Mouse (Mus musculus) stomach, embryonic 15.5 days (tissue): Measurements from ENCODE around the gene Maml2. TPM values are rescaled to one million over a fixed set of nuclear protein-coding genes. Genes with fewer than 3 reads are reported as not detected.
A peak's percentile ranks its signal among the peaks of the same experiment; 100 is the strongest.

Experiments
- ATAC-seq: fragments of 200-750 bp; cut with Nextera tagmentation; 2 replicates; pipeline ENCODE4 v1.8.0; 2017; ENCODE audit warnings: low read depth, moderate number of reproducible peaks, moderate TSS enrichment; ENCODE audit not compliant: insufficient read depth, low FRiP score
- H3K27ac ChIP-seq: fragments of 300-500 bp; sonication (generic); 2 replicates; pipeline ENCODE4 v1.5.1; 2015; ENCODE audit warnings: mild to moderate bottlenecking, inconsistent platforms
- H3K27me3 ChIP-seq: fragments of 300-500 bp; sonication (generic); replicated peaks from 2 replicates; pipeline ENCODE4 v1.6.1; 2015; ENCODE audit warnings: inconsistent platforms
- H3K36me3 ChIP-seq: fragments of 300-500 bp; sonication (generic); 2 replicates; pipeline ENCODE4 v1.6.1; 2015; ENCODE audit warnings: inconsistent platforms
- H3K4me1 ChIP-seq: fragments of 300-500 bp; sonication (generic); 2 replicates; pipeline ENCODE4 v1.6.1; 2015; ENCODE audit warnings: inconsistent platforms
- H3K4me2 ChIP-seq: fragments of 300-500 bp; sonication (generic); 2 replicates; pipeline ENCODE4 v1.6.1; 2015; ENCODE audit warnings: mild to moderate bottlenecking, inconsistent platforms
- H3K4me3 ChIP-seq: fragments of 300-500 bp; sonication (generic); replicated peaks from 2 replicates; pipeline ENCODE4 v1.5.1; 2015; ENCODE audit warnings: inconsistent platforms
- H3K9ac ChIP-seq: fragments of 300-500 bp; sonication (generic); 2 replicates; pipeline ENCODE4 v1.6.1; 2015; ENCODE audit warnings: inconsistent platforms
- H3K9me3 ChIP-seq: fragments of 300-500 bp; sonication (generic); 2 replicates; pipeline ENCODE4 v1.6.1; 2016; ENCODE audit warnings: inconsistent platforms
- WGBS: fragments of 180-500 bp; shearing (Covaris S2); methylation state at CpG from one replicate; pipeline ENCODE4 v1.1.7; 2015; 5-methylcytosine and 5-hydroxymethylcytosine counted together
- polyA plus RNA-seq: library from polyadenylated mRNA; unstranded; fragments of >200 nt; fragmentation: Nextera tagmentation; extraction: Ambion mirVana; gene quantifications from 2 replicates; pipeline ENCODE4 v1.2.1, GENCODE M21; 2015

Gene Maml2
- polyA plus RNA-seq, 1 experiment from 2014 or later = 8.5 TPM

GRCm38 (mm10) chr9:13313923-13314322, 16.2 kb downstream of the Maml2 start:
- no peaks in the 10 kb centered on the region for H3K27me3 ChIP-seq
- WGBS = 83% methylated on average over 2 of the region's 2 CpGs
- no peak overlapping the region for H3K27ac ChIP-seq
- no peaks in the 10 kb centered on the region; the same call in 1 of the 2 replicates for H3K4me1 ChIP-seq
- no peaks in the 10 kb centered on the region for H3K36me3 ChIP-seq
- no peak for ATAC-seq
- H3K9ac ChIP-seq = no peak overlapping the region
- H3K4me3 ChIP-seq = no peak overlapping the region
- H3K9me3 ChIP-seq = no peaks in the 10 kb centered on the region
- no peak overlapping the region for H3K4me2 ChIP-seq

GRCm38 (mm10) chr9:13314577-13315004, 16.8 kb downstream of the Maml2 start:
- no peaks in the 10 kb centered on the region for H3K9me3 ChIP-seq
- no peak overlapping the region for H3K4me3 ChIP-seq
- no peak overlapping the region for H3K4me2 ChIP-seq
- no peak overlapping the region for H3K9ac ChIP-seq
- H3K4me1 ChIP-seq = no peaks in the 10 kb centered on the region; the same call in 1 of the 2 replicates
- 63% methylated on average over 5 of the region's 5 CpGs for WGBS
- no peak for ATAC-seq
- H3K27ac ChIP-seq = no peak overlapping the region
- H3K27me3 ChIP-seq = no peaks in the 10 kb centered on the region
- H3K36me3 ChIP-seq = no peaks in the 10 kb centered on the region

GRCm38 (mm10) chr9:13315393-13315792, 17.6 kb downstream of the Maml2 start:
- ATAC-seq = no peak
- Histone ChIP-seq H3K9me3 (no peaks in the 10 kb centered on the region), H3K4me2 (no peak overlapping the region), H3K4me1 (no peaks in the 10 kb centered on the region), H3K4me3 (no peak overlapping the region), H3K9ac (no peak overlapping the region), H3K36me3 (no peaks in the 10 kb centered on the region), H3K27me3 (no peaks in the 10 kb centered on the region), H3K27ac (0 out of 2 replicates have a peak overlapping the region, but pooled peaks have one; percentile 21)
- WGBS = 62% methylated on average over 5 of the region's 5 CpGs

- Histone ChIP-seq H3K4me2 (no peak overlapping the region), H3K9ac (no peak overlapping the region), H3K27ac (no peak overlapping the region), H3K9me3 (no peaks in the 10 kb centered on the region), H3K27me3 (no peaks in the 10 kb centered on the region), H3K4me3 (no peak overlapping the region), H3K36me3 (no peaks in the 10 kb centered on the region), H3K4me1 (peaks cover 9% of the 10 kb centered on the region; the same call in 1 of the 2 replicates)
- no peak for ATAC-seq
- 82% methylated on average over 2 of the region's 2 CpGs for WGBS
Observed at GRCm38 (mm10) chr9:13319566-13319965, 21.8 kb downstream of the Maml2 start.

GRCm38 (mm10) chr9:13320800-13321364, 23.1 kb downstream of the Maml2 start:
- Histone ChIP-seq H3K4me2 (no peak overlapping the region), H3K27ac (no peak overlapping the region), H3K9me3 (no peaks in the 10 kb centered on the region), H3K4me3 (no peak overlapping the region), H3K36me3 (no peaks in the 10 kb centered on the region), H3K9ac (no peak overlapping the region), H3K4me1 (peaks cover 9% of the 10 kb centered on the region; the same call in 1 of the 2 replicates), H3K27me3 (no peaks in the 10 kb centered on the region)
- WGBS = 74% methylated on average over 5 of the region's 5 CpGs
- ATAC-seq = no peak

GRCm38 (mm10) chr9:13323074-13323473, 25.3 kb downstream of the Maml2 start:
- peaks cover 9% of the 10 kb centered on the region; the same call in 1 of the 2 replicates for H3K4me1 ChIP-seq
- H3K4me3 ChIP-seq = no peak overlapping the region
- H3K9me3 ChIP-seq = no peaks in the 10 kb centered on the region
- H3K4me2 ChIP-seq = no peak overlapping the region
- H3K36me3 ChIP-seq = no peaks in the 10 kb centered on the region
- 54% methylated on average over 2 of the region's 2 CpGs for WGBS
- H3K9ac ChIP-seq = no peak overlapping the region
- no peak for ATAC-seq
- no peaks in the 10 kb centered on the region for H3K27me3 ChIP-seq
- peak overlapping the region; percentile 63; the same call in 1 of the 2 replicates for H3K27ac ChIP-seq

- Histone ChIP-seq H3K27me3 (no peaks in the 10 kb centered on the region), H3K36me3 (no peaks in the 10 kb centered on the region), H3K9ac (no peak overlapping the region), H3K4me1 (peaks cover 9% of the 10 kb centered on the region; the same call in 1 of the 2 replicates), H3K27ac (peak overlapping the region; percentile 63), H3K4me2 (no peak overlapping the region), H3K9me3 (no peaks in the 10 kb centered on the region), H3K4me3 (no peak overlapping the region)
- 9% methylated on average over 1 of the region's 1 CpGs for WGBS
- ATAC-seq = peak; percentile 53; the same call in 1 of the 2 replicates
Observed at GRCm38 (mm10) chr9:13323612-13324011, 25.9 kb downstream of the Maml2 start.

GRCm38 (mm10) chr9:13414230-13414766, 116.5 kb downstream of the Maml2 start:
- no peak overlapping the region for H3K4me2 ChIP-seq
- no peak overlapping the region for H3K4me3 ChIP-seq
- no peak overlapping the region for H3K27ac ChIP-seq
- H3K4me1 ChIP-seq = no peaks in the 10 kb centered on the region
- H3K27me3 ChIP-seq = no peaks in the 10 kb centered on the region
- ATAC-seq = no peak
- H3K36me3 ChIP-seq = no peaks in the 10 kb centered on the region
- H3K9ac ChIP-seq = no peak overlapping the region
- no peaks in the 10 kb centered on the region for H3K9me3 ChIP-seq

GRCm38 (mm10) chr9:13425031-13425940, 127.5 kb downstream of the Maml2 start:
- Histone ChIP-seq H3K4me3 (0 out of 2 replicates have a peak overlapping the region, but pooled peaks have one; percentile 1), H3K9ac (no peak overlapping the region), H3K27ac (peak overlapping the region; percentile 63; the same call in 1 of the 2 replicates), H3K36me3 (no peaks in the 10 kb centered on the region), H3K4me1 (peaks cover 13% of the 10 kb centered on the region; the same call in 1 of the 2 replicates), H3K4me2 (peak overlapping the region; percentile 17), H3K27me3 (no peaks in the 10 kb centered on the region), H3K9me3 (no peaks in the 10 kb centered on the region)
- WGBS = 28% methylated on average over 7 of the region's 7 CpGs
- peak; percentile 68; the same call in 1 of the 2 replicates for ATAC-seq

GRCm38 (mm10) chr9:13429477-13430125, 131.8 kb downstream of the Maml2 start:
- ATAC-seq = no peak
- H3K4me2 ChIP-seq = no peak overlapping the region
- H3K4me3 ChIP-seq = no peak overlapping the region
- peaks cover 13% of the 10 kb centered on the region; the same call in 1 of the 2 replicates for H3K4me1 ChIP-seq
- no peak overlapping the region for H3K27ac ChIP-seq
- no peaks in the 10 kb centered on the region for H3K9me3 ChIP-seq
- H3K27me3 ChIP-seq = no peaks in the 10 kb centered on the region
- H3K36me3 ChIP-seq = no peaks in the 10 kb centered on the region
- WGBS = 40% methylated on average over 2 of the region's 2 CpGs
- H3K9ac ChIP-seq = no peak overlapping the region

- peak; percentile 43; the same call in 1 of the 2 replicates for ATAC-seq
- WGBS = 57% methylated on average over 6 of the region's 6 CpGs
- no peak overlapping the region for H3K27ac ChIP-seq
Observed at GRCm38 (mm10) chr9:13430302-13430701, 132.5 kb downstream of the Maml2 start.

More at GRCm38 (mm10) chr9:13430302-13430701, 132.5 kb downstream of the Maml2 start:
- no peak overlapping the region for H3K4me3 ChIP-seq
- no peak overlapping the region for H3K9ac ChIP-seq
- H3K36me3 ChIP-seq = no peaks in the 10 kb centered on the region
- H3K4me1 ChIP-seq = peaks cover 6% of the 10 kb centered on the region; the same call in 1 of the 2 replicates
- H3K27me3 ChIP-seq = no peaks in the 10 kb centered on the region
- no peaks in the 10 kb centered on the region for H3K9me3 ChIP-seq
- H3K4me2 ChIP-seq = no peak overlapping the region
